Mouse (Mus musculus) NIH3T3 (cell line): ENCODE results near the gene Mmel1.
A peak's percentile ranks its signal among the peaks of the same experiment; 100 is the strongest.

Experiments
- DNase-seq: peaks from one replicate; pipeline ENCODE4 v3.0.0-alpha.2; 2012; ENCODE audit warnings: low read depth

Mmel1 gene

GRCm38 (mm10) chr4:154869440-154869839 is at the start of gene Mmel1:
Gene Mmel1 (plus strand): TSS chr4:154869585.
- DNase-seq, result no peak

- DNase-seq, result peak; percentile 70
These were observed 43.7 kb upstream of the Mmel1 start for GRCm38 (mm10) chr4:154825662-154826061.

GRCm38 (mm10) chr4:154826224-154826623 is 43.2 kb upstream of the Mmel1 start:
- no peak for DNase-seq

- DNase-seq, result no peak
These were observed 42.2 kb upstream of the Mmel1 start for GRCm38 (mm10) chr4:154827181-154827580.

GRCm38 (mm10) chr4:154827861-154828610 is 41.3 kb upstream of the Mmel1 start:
- no peak for DNase-seq

- DNase-seq, result no peak
These were observed 37.3 kb upstream of the Mmel1 start for GRCm38 (mm10) chr4:154831915-154832573.

- DNase-seq, result no peak
These were observed 33.0 kb upstream of the Mmel1 start for GRCm38 (mm10) chr4:154836183-154836915.

GRCm38 (mm10) chr4:154837170-154837569 is 32.2 kb upstream of the Mmel1 start, which contains the start of gene Ttc34:
Gene Ttc34 (plus strand): TSS chr4:154837459.
- DNase-seq, result peak; percentile 75

GRCm38 (mm10) chr4:154838741-154839140 is 30.6 kb upstream of the Mmel1 start:
- no peak for DNase-seq

GRCm38 (mm10) chr4:154839406-154839805 is 30.0 kb upstream of the Mmel1 start:
- DNase-seq, result no peak

GRCm38 (mm10) chr4:154852696-154853095 is 16.7 kb upstream of the Mmel1 start:
- no peak for DNase-seq

GRCm38 (mm10) chr4:154853881-154854280 is 15.5 kb upstream of the Mmel1 start:
- DNase-seq, result no peak

- DNase-seq, result no peak
These were observed 14.6 kb upstream of the Mmel1 start for GRCm38 (mm10) chr4:154854676-154855345.

GRCm38 (mm10) chr4:154855721-154856479 is 13.5 kb upstream of the Mmel1 start:
- DNase-seq, result no peak

- no peak for DNase-seq
These were observed 12.9 kb upstream of the Mmel1 start for GRCm38 (mm10) chr4:154856480-154856837.

- DNase-seq, result no peak
These were observed 12.5 kb upstream of the Mmel1 start for GRCm38 (mm10) chr4:154856882-154857281.

- no peak for DNase-seq
These were observed 11.8 kb upstream of the Mmel1 start for GRCm38 (mm10) chr4:154857366-154858240.

- DNase-seq, result no peak
These were observed 10.8 kb upstream of the Mmel1 start for GRCm38 (mm10) chr4:154858601-154859000.

GRCm38 (mm10) chr4:154861967-154862366 is 7.4 kb upstream of the Mmel1 start:
- DNase-seq, result no peak

- no peak for DNase-seq
These were observed 5.9 kb upstream of the Mmel1 start for GRCm38 (mm10) chr4:154863436-154863935.
